Mouse (Mus musculus) myocyte (in vitro differentiated cells): ENCODE measurements around the gene Fut4.

ENCODE experiments used
- CEBPB ChIP-seq: IDR thresholded peaks from 2 replicates; pipeline ENCODE4 v1.6.1; 2011; ENCODE audit warnings: mild to moderate bottlenecking, moderate library complexity; ENCODE audit not compliant: poor library complexity, insufficient read depth, severe bottlenecking
- E2F4 ChIP-seq: IDR thresholded peaks from one replicate; pipeline ENCODE4 v1.6.1; 2011; ENCODE audit warnings: mild to moderate bottlenecking, control low read depth, moderate library complexity; ENCODE audit not compliant: insufficient read depth
- MYOD1 ChIP-seq, 3 experiments: IDR thresholded peaks; one replicate each; pipeline ENCODE4 v1.6.1; 2011; ENCODE audit warnings: control low read depth in 2 of 3, low read depth in 2 of 3, mild to moderate bottlenecking in 2 of 3, moderate library complexity in 1 of 3; ENCODE audit not compliant: insufficient read length in 2 of 3, control insufficient read depth in 1 of 3
- MYOG ChIP-seq, 3 experiments: IDR thresholded peaks; one replicate each; pipeline ENCODE4 v1.6.1; 2011; ENCODE audit warnings: control low read depth in 2 of 3, low read depth in 2 of 3, mild to moderate bottlenecking in 2 of 3; ENCODE audit not compliant: insufficient read length in 2 of 3, control insufficient read depth in 1 of 3, insufficient read depth in 1 of 3
- POLR2A ChIP-seq: IDR thresholded peaks from one replicate; pipeline ENCODE4 v1.6.1; 2011; ENCODE audit warnings: low read depth, mild to moderate bottlenecking, control low read depth, moderate library complexity; ENCODE audit not compliant: insufficient read length
- SRF ChIP-seq: IDR thresholded peaks from one replicate; pipeline ENCODE4 v1.6.1; 2011; ENCODE audit warnings: low read depth; ENCODE audit not compliant: control insufficient read depth, insufficient read length
- TCF12 ChIP-seq: IDR thresholded peaks from one replicate; pipeline ENCODE4 v1.6.1; 2011; ENCODE audit warnings: mild to moderate bottlenecking, control low read depth; ENCODE audit not compliant: poor library complexity, insufficient read depth, severe bottlenecking
- USF1 ChIP-seq: IDR thresholded peaks from one replicate; pipeline ENCODE4 v1.6.1; 2011; ENCODE audit warnings: low read depth, mild to moderate bottlenecking, control low read depth, moderate library complexity

GRCm38 (mm10) chr9:14717689-14718331 is 34.4 kb downstream of the Fut4 start:
- TF ChIP-seq POLR2A (no peak), CEBPB (no peak), MYOD1 (IDR thresholded peaks at IDR 0.05; ENCODE audit: control insufficient read depth in 1 of 3, insufficient read length in 2 of 3, low read depth in 2 of 3) (no peak), USF1 (no peak), SRF (no peak), TCF12 (no peak), E2F4 (no peak), MYOG (IDR thresholded peaks at IDR 0.05; ENCODE audit: control insufficient read depth in 1 of 3, insufficient read depth in 1 of 3, insufficient read length in 2 of 3, low read depth in 2 of 3) (no peak)
